Mouse (Mus musculus) liver, adult 10 weeks (tissue): ENCODE results near the gene Snrpg. TPM values are rescaled to one million over a fixed set of nuclear protein-coding genes. Genes with fewer than 3 reads are reported as not detected.

Experiments
- polyA plus RNA-seq: library from polyadenylated mRNA; stranded (reverse); fragments of 350-450 nt; fragmentation: Illumina TruSeq; extraction: RNeasy Lipid Tissue Mini Kit (QIAGEN cat#74804); gene quantifications from one replicate; pipeline ENCODE4 v1.2.3, GENCODE M21; 2014; ENCODE audit warnings: low read depth, low replicate concordance

Snrpg gene
- polyA plus RNA-seq: 15.7 TPM

DNA sequence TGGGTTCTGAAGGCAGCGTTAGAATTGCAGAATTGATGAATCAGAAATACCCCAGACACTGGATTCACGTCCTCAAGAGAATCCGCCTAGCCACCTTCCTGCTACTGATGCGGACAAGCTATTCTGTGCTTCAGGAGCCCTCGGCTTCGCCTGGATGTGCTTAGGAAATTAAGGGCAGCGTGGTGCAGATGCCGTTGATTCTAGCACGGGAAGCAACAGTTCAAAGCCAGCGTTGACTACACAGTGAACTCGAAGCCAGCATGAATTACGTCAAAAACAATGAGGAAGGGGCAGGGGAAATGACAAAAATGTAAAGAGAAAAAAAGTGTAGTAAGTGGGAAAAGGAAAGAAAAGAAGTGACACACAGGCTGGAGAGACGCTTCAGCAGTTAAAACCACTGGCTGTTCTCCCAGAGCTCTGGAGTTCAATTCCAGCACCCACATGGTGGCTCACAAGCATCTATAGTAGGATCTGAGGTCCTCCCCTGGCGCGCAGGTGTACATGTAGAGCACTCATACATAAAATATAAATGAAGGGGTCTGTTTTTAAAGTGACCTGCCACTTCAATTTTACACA, at the start of gene Snrpg:
TSS of gene Snrpg (plus strand) at position 541 of the 576 bp plus-strand sequence.

DNA sequence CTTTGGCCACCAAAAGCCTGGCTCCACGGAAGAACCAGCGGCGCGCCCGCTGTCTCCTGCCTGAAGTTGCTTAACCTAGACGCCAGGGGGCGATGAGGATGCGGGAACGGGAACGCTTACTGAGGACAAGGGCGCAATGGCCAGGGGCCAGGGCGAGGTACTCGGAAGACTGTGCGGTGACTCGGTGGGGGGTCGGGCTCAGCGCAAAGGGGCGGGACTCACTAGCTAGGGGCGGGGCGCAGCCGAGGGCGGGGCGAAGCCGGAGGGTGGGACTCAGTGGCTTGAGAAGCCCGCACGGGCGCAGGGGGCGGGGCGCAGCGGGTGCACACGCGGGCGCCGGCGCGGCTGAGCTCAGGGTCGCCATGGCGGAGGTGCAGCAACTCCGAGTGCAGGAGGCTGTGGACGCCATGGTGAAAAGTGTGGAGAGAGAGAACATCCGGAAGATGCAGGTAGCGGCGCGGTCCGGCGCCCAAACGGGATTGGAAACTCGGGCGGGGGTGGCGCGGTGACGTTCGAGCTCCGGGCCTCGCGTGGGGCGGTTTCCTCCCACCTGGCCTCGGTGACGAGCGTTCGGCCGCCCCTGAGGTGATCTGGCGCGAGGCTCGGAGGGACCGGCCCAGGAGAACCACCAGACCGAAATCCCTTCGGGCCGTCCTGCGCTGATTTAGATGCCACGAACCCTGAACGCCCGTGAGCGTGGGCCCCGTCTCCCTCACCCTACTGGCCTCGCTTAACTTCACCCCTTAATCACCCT, 5.6 kb upstream of the Snrpg start, which contains the start of gene Fam136a:
TSS of gene Fam136a (plus strand) at position 276 of the 754 bp plus-strand sequence.

DNA sequence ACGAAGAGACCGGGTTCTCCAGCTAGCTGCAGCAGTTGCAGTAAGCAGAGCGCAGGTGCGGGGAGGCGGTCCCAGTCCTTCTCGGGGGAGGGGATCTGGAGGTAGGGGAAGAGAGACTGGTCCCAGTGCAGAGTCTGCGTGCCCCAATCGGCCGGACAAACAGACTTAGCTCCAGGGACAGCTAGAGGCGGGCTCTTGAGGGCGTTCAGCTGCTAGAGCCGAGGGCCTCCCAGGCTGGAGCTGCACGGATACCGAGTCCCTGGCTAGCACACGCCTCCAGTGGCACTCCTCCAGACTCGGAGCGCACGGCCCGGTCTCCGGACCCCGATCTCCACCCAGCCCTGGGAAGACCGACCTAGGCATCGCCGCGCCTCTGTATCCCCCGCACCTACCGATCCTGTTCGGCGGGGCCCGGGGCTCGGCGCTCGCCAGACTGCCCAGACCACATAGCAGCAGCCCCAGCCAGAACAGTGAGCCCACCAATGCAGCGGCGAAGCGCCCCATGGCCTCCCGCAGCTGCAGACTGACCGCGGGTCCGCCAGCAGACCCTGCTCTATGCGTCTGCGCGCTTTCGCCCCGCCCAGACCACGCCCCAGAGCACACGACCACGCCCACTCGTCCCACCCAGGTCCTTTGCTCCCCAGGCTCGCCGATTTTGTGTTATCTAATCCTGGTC, 25.6 kb downstream of the Snrpg start, which contains the start of gene Pcyox1:
TSS of gene Pcyox1 (minus strand) at position 574 of the 676 bp plus-strand sequence.

DNA sequence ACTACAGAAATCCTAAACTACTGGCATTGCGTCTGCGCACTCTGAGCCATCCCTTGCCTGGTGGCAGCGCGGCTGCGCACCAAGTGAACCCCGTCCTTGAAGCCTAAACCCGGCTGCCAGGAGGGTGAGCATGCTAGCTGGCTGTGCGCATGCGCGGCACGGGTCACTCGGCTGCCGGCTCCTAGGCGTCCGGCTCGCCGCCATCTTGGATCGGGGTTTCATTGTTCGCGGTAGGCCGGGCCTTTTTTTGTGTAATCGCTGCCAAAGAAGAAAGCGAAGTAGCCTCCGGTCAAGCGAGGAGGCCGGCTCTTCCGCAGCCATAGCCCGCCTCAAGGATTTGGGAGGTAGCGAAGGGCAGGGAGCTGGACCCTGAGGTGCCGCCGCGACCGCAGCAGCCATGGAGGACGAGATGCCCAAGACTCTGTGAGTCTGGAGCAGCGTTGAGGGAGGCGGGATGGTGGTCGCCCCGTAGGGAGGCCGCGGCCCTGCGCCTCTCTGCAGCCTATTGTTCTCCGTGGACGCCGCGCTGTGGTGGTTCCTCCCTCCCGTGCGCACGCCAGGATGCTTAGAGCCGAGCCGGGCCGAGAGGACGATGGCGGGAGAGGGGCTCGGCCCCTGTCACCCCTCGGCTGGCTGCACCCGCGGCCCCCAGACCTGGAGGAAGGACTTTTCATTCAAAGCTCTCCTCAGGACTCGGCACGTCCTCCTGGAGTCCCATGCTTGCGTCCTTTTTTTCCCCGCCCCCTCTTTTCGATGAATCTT, 33.2 kb downstream of the Snrpg start, which contains the start of gene Tia1:
TSS of gene Tia1 (plus strand) at position 120 of the 762 bp plus-strand sequence.

DNA sequence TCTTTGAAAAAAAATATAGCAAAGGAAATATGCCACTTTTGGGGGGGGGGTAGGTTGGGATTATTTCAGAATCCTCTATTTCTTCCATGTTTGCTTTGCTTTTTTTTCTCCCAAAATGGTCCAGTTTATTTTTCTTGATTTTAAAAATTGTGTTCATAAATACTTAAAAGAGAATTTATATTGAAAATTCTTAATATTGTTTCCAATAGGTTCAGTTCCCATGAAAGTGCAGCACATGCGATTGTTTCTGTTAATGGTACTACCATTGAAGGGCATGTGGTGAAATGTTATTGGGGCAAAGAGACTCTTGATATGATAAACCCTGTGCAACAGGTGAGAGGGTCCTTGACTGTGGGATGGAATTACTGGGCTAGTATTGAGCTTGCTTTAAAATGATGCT, 55.3 kb downstream of the Snrpg start, which contains the start of gene Gm44790:
TSS of gene Gm44790 (plus strand) at position 301 of the 400 bp plus-strand sequence.

Other genes with a start within 250 kb of the Snrpg start
- gene Tgfa, start 176.1 kb upstream of the Snrpg start, polyA plus RNA-seq: 7.5 TPM
- 122 TPM for gene Fam136a, start 5.7 kb upstream of the Snrpg start, polyA plus RNA-seq
- 103 TPM for gene Pcyox1, start 25.9 kb downstream of the Snrpg start, polyA plus RNA-seq
- gene Tia1, start 32.9 kb downstream of the Snrpg start, polyA plus RNA-seq: 13.7 TPM
- not detected for gene Gm44790, start 55.4 kb downstream of the Snrpg start, polyA plus RNA-seq
- 9.0 TPM for gene C87436, start 67.1 kb downstream of the Snrpg start, polyA plus RNA-seq
- 68.5 TPM for gene Pcbp1, start 155.0 kb downstream of the Snrpg start, polyA plus RNA-seq